Mouse (Mus musculus) heart, adult 9 months (tissue): ENCODE results near the gene Ascc3.
A peak's percentile ranks its signal among the peaks of the same experiment; 100 is the strongest.

Source experiments
- DNase-seq, 2 experiments: peaks; one replicate each; pipeline ENCODE4 v3.0.0; 2022; ENCODE audit warnings: low spot score in 2 of 2

Ascc3 gene

DNA sequence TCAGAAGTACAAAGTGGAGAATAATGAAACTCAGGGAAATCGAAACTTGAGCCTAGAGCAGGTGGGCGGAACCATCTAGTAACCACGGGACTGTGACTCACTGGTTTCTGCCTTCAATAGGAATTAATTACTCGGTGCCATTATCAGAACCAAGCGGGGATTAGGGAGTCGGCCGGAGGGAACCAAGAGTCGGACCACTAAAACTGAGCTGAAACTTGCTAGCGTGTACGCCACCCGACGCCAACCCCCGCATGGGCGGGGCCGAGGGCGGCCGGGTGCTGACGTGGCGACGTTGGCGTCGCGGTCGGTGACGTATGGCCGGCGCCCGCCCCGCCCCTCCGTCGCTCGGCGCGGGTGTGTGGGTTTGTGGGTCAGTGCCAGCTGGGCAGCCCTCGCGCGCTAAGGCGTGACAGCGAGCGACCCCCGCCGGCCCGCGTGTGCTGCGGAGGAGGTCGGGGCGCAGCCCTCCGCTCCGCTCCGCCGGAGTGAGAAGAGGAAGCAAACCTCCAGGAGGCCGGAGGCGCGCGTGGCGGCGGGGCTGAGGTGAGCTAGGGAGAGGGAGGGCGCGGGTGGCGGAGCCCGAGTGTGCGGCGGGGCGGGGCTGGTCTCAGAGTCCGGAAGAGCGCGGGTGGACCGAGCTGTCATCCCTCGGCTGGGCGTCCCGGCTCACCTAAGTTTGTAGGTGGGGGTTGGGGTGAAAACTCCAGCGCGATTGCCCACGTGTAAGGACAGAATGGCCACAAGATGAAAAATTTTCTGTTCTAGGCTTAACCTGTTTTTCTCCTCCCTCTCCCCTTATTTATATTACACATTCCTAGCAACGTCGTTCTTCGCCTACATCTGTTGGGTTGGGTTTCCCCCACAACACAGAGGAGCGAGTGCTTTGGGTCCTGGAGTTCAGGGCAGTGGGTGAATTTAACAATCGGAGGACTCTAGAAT lies at the start of gene Ascc3:
Gene Ascc3, plus strand, starts transcription at position 315 of the 939 bp plus-strand sequence.
- peak; percentile 92 to 94 for DNase-seq

DNA sequence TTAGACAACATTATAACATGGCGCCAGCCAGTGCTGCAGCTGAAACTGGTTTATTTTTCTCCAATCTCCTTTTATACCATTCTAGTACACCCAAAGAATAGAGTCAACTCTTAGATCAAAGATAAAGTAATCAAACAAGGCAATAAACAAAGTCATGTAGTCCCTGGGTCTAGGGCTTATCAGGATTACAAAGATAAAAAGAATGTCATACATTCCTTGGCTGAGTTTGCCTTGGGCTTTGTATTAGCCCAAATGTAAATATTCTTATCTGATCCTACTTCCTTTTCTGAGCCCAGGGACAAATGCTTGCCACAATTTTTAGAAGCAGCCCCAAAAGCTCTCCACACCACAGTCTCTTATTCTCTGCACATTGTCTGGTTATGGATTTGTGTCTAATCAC lies 7.7 kb upstream of the Ascc3 start:
- DNase-seq, result no peak

DNA sequence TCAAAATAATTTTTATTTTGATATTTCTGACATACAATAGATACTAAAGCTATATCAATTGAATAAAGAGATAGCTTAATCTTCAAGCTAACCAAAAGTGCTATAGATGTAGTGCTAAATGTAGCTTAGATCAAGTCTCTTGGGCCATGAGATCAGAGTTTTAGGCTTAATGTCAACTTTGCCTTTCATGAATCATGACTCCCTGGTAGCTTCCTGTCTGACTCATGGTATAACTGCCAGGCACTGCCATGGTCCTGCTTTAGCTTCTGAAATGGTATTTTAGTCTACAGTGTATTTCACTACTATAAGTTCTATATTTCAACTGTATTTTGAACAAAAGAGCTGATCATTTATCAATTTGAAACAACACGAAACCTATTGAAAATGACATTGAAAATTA lies 5.9 kb upstream of the Ascc3 start:
- no peak for DNase-seq

DNA sequence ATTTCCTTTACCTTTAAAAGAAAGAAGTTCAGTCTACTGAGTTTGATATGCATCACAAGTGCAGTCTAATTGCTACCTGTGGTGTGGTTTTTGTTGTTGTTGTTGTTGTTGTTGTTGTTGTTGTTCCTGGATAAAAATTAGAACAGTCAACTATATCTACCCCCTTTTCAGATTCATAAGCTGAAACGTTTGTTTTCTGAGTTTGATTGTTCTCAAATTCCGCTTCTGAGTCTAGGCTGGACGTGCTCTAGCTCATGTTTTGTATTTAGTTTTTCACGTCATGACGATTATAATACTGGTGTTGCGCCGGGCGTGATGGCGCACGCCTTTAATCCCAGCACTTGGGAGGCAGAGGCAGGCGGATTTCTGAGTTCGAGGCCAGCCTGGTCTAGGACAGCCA lies 902 bp downstream of the Ascc3 start:
- DNase-seq, result no peak

DNA sequence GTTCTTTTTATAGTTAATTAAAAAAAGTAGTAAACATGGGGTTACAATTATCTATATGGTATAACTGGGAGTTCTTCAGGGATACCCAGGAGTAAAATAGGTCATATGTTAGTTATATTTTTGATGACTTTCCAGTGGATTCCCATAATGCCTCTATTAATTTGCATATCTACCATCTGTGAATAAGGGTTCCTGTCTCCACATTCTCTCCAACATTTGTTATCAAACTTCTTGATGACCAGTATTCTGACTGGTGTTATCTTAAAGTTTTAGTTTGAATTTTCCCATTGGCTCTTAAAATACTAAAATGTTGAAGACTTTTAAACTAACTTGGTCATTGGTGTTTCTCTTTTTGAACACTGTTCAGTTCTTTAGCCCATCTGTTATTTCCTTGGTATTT lies 2.9 kb downstream of the Ascc3 start:
- no peak for DNase-seq

DNA sequence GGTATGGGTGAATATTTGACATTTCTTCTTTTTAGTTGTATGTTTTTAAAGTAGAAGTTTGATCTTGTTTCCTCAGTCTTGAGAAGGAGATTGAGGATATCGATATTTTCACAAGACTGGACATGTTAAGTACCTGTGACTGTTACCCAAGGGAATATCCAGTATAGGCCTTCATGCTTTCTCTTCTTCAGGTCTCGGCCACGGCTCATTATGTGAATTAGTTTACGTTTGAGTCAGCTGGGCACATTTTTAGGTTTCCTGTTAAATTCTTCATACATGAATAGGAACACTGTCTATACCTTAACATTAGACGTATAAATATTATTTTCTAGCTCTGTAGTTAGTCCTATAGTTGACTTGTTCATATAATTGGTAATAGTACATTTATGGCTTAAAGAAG lies 12.4 kb downstream of the Ascc3 start:
- no peak for DNase-seq

DNA sequence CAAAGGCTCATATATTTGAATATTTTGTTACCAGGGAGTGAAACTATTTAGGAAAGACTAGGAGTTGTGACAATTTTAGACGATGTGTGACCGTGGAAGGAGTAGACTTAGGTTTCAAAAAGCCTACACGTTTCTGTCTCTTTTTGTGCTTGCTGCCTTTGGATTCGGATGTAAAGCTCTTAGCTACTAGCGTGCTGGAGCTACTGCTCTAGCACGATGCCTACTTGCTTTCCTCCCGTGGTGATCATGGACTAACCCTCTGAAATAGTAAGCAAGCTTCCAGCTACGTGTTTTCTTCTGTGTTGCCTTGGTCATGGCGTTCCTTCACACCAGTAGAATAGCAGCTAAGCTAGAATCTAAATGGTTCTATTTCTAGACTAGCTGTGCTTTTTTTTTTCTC lies 21.4 kb downstream of the Ascc3 start:
- no peak for DNase-seq

DNA sequence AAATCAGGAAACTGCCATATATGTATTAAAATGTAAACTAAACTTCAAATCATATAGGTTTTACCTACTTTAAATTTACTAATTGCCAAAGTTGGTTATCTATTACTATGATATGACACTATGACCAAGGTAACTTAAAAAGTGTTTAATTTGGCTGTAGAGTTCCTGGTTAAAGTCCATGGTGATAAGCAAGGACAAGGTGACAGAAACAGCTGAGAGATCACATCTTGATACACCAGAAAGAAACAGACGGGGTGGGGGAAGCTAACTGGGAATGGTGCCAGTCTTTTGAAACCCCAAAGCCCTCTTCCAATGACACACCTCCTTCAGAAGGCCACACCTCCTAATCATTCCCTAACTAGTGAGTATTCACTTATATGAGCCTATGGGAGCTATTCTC lies 33.4 kb downstream of the Ascc3 start:
- no peak for DNase-seq

DNA sequence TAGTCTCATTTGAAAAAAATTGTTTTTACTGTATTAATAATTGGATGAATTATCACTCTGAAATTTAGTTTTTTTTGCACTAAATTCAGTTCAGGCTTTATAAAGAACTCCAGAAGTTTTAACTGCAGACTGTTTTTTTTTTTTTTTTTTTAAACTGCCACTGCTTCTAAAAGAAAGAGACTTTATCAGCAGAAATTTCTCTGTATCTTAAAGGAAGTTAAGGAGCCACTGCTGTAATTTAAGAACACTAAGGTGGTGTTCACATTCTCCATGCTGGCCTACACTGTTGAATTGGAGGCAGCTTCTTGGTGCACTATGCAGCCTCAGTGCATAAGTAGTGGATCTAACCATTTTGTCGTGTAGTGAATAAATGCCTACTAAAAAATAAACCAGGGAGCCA lies 47.1 kb downstream of the Ascc3 start:
- DNase-seq, result no peak

DNA sequence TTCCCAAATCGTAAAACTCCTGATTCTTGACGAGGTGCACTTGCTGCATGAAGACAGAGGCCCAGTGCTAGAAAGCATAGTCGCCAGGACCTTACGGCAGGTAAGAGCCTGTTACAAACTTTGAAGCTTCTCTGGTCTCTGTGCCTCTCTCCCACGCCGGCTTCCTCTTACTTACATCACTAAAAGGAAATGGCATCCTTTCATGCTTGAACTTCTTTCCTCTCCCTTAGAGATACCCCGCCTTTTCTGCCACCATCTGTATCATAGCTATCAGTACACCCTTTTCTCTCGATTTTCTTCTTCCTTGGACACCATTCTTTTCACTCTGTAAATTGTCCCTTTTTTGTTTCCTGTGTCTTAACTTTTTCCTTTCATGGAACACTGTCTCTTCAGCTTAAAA lies 58.1 kb downstream of the Ascc3 start:
- DNase-seq, result no peak

DNA sequence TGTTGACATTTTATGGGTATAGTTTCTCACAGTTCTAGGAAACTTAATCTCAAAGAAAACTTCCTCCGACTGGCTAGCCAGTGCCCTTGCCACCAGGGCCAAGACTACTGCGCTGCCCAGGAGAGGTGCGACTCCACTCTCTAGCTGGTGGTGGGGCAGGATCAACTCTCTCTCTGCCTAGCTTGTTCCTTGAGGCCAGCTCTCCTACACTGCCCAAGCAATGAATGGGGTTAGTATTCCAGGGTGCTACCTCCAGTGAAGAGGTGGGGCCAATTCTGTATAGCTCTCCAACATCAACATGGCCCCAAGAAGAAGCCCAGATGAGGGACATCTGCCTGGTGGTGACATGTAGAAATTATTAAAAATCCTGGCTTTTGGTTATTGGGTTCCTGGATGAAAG lies 61.1 kb downstream of the Ascc3 start:
- no peak for DNase-seq

DNA sequence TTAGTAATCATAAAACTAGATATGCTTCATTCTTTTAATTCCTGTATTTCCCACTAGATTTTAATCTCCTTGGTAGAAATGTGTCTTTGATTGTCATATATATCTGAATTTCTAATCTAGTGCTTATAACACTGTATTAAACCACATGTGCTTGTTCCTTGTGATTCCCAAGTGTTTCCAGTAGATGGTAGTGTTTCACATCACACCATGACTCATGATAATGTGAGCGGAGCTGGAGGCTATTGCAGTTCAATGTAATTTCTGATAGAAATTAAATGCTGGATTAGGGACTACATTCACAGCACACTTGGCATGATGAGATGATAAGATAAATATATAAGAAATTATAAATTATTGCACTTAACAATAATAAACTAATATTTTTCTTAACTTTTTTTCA lies 64.9 kb downstream of the Ascc3 start:
- no peak for DNase-seq

DNA sequence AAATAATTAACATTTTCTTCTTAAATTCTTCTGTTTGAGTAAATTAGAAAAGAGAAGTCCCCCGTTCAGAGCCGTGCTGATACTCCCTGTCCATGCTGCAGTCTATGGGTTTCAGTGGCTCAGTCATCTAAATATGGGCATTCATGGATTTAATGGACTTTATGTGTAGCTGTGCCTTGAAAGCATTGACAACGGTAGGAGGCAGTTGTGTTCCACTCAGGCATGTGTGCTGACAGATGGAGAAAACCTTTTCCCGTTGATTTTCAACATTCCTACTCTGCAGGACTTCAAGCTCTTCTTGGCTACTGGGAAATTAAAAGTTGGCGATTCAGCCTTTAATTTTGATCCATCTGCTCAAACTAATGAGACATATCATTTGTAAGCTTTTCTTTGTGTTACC lies 79.0 kb downstream of the Ascc3 start:
- no peak for DNase-seq

DNA sequence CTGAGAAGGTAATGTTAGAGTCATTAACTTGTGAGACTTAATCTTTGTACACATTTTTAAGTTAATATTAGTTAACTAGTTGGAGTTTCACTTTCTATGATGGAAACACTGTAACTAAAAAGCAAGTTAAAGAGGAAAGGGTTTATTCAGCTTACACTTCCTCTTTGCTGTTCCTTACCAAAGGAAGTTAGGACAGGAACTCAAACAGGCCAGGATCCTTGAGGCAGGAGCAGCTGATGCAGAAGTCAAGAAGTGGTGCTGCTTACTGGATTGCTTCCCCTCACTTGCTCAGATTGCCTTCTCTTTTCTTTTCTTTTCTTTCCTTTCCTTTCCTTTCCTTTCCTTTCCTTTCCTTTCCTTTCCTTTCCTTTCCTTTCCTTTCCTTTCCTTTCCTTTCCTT lies 97.9 kb downstream of the Ascc3 start:
- no peak for DNase-seq

DNA sequence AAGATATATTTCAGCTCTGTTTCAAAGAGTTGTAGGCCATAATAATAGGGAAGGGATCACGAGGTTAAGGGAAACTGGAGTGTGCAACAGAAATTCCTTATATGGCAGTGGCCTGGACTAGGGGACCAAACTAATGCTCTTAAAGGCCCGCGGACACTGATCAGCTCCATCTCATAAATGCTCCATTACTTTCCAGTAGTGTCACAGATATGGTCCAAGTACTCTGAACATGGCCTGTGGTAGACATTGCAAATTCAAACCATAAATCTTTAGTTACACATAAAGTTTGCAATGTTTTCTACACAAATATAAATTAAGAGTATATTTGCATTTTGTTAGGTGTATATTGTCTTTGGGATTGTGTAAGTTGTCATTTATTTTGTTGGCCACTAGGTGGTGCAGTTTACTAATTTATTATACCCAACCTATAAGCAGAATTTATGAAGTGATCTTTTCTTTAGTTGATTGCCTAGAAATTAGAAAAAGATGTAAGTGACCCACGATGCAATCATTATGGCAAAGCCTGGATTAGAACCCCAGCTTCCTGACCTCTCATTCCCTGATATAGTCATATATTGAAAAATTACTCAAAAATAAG lies 106.5 kb downstream of the Ascc3 start:
- DNase-seq, result peak in 1 of 2 experiments; percentile 10

DNA sequence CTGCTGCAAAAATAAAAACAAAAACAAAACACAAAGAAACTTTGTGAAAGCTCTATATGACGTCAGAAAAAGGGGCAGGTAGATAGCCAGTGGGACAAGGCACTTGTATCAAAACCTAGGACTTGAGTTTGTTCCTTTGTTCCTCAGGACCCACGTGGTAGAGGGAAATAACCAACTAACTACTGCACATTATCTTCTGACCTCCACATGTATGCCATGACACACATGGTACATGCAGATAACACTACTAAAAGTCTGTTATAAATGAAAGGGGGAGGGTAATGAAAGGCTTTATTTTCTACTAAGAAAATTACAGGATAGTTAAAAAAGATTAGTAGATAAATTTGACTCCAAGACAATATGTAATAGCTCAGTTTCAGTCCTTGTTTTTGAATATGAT lies 109.3 kb downstream of the Ascc3 start:
- DNase-seq, result no peak

DNA sequence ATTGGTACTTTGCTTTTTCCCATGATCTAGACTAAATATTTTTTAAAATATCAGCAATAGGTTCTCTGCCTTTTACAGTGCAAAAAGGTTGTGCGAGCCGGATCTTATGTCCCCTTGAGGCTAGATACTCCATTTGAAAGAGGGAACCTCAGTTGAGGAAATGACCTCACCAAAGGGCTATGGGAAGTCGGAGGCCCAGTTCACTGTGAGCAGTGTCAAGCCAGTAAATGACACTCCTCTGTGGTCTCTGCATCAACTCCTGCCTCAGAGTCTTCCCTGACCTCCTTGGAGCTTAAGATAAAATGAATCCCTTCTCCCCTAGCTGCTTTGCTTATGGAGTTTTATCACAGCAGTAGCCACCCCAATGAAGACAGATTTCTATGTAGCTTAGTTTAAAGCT lies 109.9 kb downstream of the Ascc3 start:
- DNase-seq, result no peak

DNA sequence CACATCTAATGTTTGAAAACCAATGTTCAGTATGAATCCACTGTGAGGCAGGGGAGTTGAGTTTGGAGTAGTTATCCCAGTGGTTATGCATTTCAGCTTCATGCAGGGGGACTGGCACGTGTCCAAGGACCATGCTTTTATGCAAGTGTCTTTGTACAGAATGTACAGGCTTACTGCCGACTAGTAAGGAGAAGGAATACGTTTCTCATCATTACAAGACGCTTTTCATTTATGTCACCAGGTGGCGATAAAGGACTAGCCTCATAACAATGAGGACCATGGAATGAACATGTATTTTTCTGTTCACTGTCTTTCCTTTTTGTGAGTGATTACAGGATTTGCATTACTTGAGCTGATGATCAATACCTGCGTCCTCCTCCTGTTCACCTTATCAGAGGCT lies 111.7 kb downstream of the Ascc3 start:
- DNase-seq, result peak in 1 of 2 experiments; percentile 15

DNA sequence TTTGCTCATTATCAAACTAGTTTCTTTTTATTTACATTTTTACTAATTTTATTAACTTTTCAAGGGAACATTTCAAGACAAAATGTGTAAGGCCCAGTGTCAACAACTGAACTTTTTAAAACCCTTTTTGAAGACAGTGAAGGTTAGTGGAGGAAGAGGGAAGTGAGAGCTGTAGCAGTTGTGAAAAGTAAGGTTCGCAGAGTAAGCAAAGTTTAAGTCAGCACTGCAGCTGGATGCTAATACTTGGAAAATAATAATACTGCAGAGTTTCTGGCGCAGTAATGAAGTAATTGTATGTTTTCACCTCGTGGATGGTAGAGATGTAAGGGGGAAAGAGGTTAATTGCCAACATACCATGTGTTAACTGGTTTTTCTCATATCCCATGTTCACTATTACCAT lies 112.4 kb downstream of the Ascc3 start:
- no peak for DNase-seq

DNA sequence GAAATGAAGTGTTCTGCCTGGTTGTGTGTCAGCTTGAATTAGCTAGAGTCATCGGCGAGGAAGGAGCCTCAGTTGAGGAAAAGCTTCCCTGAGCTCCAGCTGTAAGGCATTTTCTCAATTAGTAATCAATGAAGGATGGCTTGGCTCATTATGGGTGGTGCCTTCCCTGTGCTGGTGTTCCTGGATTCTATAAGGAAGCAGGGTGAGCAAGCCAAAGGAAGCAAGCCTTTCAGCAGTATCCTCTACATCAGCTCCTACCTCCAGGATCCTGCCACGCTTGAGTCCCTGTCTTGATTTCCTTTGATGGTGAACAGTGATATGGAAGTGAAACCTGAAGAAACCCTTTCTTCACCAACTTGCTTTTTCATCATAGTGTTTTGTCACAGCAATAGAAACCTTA lies 118.8 kb downstream of the Ascc3 start:
- DNase-seq, result no peak

DNA sequence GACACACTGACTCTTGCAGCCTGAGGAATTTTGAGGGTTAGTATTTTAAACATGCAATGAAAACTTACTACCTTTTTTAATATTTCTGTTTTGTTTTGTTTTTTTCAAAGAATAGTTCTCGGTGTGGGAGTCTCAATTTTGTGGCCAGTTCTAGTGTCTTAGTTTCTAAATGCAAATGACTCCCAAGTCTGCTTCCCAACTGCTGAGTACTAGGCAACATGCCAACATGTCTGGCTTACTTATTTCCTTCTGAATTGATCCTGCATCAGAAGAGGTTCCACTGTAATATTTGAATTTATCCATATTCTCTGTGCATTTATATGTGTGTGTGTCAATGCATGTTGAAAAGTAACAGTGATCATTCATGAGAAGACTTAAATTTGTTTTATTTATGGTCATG lies 119.3 kb downstream of the Ascc3 start:
- DNase-seq, result no peak

DNA sequence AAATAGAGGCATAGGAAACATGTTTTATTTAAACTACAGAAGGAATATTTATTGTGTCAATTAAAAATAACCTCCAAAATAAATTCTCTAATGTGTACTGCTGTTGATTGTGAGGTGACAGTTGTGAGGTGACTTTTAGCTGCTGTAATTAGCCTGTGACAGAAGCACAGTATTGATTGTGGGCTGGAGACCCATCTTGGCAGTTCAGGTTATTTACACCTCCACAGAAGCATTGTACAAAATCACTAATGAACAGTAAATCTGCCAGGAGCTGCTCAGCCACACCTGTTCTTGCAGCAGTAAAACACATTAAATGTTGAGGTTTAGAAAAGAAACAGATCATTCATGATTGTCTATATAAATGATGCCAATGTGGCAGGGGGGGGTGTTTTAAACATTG lies 141.0 kb downstream of the Ascc3 start:
- DNase-seq, result no peak

DNA sequence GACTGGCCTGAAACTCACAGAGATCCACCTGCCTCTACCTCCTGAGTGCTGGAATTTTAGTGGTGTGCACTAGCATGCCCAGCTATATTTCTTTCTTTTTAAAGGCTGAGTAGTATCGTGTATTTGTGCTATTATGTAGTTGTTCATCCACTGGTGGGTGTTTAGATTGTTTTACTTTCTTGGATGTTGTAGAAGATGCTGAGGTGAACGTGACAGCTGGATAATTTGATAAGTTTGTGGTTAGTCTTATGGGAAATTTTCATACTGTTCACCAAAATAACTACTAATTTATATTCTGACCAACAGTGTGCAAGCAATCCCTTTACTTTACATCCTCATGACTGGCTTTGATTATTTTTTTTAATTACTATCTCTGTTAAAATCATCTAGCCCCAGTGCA lies 169.6 kb downstream of the Ascc3 start:
- DNase-seq, result no peak

DNA sequence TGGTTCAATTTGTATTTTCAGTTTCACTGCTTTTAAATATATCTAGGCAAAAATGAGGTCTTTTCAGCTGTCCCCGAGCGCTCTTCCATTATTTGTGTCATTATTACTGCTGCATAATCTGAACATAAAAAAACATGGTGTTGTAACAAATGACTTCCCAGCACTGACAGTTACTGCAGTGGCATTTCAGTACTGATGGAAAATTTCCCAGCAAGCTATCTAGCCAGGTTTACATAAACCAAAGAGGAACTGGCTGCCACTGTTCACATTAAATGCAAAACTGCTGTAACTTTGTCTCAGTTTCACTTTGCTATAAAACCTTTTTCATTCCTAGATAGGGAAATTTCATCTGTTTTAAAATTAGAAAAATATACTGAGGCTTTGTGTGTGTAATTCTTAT lies 170.5 kb downstream of the Ascc3 start:
- no peak for DNase-seq
